Mouse (Mus musculus) ES-CJ7 (cell line): ENCODE data around the gene Tmem115.

Source experiments
- DNase-seq: peaks from one replicate; pipeline ENCODE4 v3.0.0; 2011; ENCODE audit warnings: low read depth, low spot score

Tmem115 gene

GRCm38 (mm10) chr9:107533791-107534407 is at the start of gene Tmem115:
Gene Tmem115 (plus strand): TSS chr9:107533945.
- DNase-seq = peak; percentile 99

DNA sequence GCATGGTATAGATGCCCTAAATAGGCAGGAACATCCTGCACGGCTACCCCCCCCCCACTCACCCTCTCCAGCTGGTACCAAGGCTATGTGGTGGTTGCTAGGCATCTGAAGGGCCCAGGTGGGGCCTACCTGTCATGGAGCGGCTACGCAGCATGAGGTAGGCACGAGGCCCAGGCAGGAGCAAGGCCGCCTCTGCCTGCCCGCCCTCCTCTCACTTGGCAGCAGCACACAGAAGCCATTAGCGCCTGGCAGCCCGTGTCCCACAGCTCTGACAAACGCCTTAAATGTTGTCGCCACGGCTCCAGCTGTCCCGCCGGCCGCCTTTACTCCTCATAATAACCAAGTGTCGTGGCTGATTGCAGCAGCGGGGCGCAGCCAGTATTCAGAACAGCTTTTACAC is 49.4 kb upstream of the Tmem115 start:
- DNase-seq = no peak

DNA sequence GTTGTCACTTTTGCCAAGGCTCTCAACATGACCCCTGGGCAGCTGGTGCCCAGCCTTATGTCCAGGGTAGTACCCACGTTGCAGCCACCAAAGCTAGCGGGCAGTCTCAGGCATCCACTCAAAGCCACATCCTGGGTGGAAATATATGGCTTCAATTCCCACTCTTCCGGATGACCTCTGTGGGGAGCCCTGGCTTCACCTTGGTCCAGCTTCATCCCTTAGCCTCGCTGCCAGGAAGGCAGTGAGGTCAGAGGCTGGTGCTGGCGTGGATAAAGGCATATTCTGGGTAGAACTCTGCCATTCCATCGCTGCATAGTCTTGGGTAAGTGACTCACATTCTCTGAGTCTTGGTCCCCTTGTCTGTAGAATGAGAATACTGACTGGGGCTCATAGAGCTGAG is 49.0 kb upstream of the Tmem115 start:
- DNase-seq = no peak

DNA sequence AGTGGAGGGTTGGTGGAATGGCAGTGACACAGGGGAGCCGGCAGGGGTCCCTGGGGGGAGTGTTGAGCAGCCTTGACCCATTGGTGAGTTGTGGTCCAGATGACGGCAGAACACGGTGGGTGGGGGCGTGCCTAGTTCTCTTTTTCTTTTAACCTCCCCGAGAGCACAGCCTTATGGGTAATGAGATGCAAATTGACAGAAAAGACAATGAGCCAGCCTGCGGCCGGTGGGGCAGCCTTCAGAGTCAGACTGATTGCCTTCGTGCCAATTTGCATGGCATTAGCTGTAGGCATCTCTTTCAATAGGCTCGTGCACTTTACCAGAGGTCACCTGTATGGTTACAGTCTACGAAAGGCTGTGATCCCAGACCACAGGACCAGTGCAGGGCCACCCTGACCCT is 47.7 kb upstream of the Tmem115 start:
- DNase-seq = peak; percentile 78

GRCm38 (mm10) chr9:107486507-107487225 is 47.1 kb upstream of the Tmem115 start:
- peak; percentile 67 for DNase-seq

GRCm38 (mm10) chr9:107490146-107490545 is 43.6 kb upstream of the Tmem115 start:
- no peak for DNase-seq

- no peak for DNase-seq
These were observed 43.1 kb upstream of the Tmem115 start for GRCm38 (mm10) chr9:107490625-107491024.

DNA sequence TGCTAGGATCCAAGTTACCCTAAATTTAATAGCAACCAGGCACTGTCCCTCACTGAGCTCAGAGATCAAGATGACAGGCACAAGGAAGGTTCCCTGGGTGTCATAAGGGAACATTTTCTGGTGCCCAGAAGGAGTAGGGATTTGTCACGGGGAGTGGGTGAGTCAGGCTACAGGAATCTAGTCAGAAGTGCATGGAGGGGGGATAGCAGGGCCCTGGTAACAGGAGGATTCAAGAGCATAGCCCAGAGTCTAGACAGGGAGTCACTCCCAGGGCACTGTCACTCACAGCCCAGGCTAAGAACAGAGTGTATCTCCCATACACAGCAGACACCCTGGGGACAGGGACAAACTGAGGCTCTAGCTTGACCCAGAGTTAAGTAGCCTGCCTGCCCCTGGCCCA is 40.2 kb upstream of the Tmem115 start:
- no peak for DNase-seq

GRCm38 (mm10) chr9:107494238-107494637 is 39.5 kb upstream of the Tmem115 start:
- no peak for DNase-seq

- DNase-seq = no peak
These were observed 37.4 kb upstream of the Tmem115 start for GRCm38 (mm10) chr9:107496359-107496758.

DNA sequence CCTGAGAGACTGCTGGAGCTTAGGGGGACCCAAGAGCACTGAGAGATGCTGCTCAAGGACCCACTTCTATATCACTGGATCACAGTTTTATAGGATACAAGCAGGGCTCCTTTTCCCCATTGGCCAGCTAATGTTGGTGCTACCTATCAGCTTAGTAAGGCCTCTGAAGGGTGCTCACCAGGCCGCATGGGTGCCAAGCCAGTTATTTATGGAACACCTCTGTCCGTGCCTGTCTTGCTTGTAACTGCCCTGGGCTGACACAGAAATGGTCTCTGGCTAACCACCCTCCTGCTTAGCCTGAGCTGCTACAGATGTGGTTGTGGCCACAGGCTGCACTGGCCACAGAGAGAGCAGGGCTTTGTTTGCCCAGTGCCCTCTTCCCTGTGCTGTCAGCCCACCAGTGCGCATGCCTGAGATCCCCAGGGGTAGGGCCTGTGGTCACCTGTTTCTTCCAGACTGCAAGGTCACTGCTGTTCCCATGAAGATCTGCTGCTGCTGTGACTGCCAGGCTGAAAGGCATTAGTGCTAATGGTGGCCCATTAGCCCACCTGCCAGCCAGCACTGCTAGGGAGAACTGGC is 32.9 kb upstream of the Tmem115 start:
- no peak for DNase-seq

DNA sequence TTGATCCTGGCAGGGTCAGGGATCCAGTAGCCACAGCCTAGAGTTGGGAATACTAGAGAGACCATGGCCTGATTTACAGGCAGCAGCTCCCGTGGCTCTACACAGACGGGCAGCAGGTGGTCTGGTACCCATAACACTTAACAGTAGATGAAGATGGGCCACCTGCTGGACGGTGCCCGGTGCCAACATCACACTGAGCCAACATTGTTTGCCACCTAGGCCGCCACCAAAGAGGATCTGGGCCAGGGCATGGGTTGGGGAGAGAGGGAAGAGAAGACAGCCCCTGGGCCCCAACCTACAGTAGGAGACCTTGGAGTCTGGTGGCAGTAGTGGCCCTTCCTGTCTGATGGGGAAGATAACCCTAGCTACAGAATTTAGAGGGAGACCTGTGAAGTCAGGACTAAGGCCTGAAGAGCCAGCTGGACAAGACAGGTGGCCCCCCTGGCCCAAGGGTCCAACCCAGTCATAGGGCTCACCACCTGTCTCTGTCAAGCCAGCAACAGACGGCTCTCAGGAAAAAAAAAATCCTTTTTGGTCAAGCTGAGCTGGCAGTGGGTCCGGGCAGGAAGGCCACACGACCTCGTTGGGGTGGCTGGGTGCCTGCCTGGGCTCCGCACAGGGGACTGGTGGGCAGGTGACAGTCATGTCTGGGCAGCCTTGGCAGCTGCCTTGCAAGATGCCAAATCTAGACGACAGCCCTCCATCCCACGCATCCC is 31.5 kb upstream of the Tmem115 start:
- DNase-seq = no peak

DNA sequence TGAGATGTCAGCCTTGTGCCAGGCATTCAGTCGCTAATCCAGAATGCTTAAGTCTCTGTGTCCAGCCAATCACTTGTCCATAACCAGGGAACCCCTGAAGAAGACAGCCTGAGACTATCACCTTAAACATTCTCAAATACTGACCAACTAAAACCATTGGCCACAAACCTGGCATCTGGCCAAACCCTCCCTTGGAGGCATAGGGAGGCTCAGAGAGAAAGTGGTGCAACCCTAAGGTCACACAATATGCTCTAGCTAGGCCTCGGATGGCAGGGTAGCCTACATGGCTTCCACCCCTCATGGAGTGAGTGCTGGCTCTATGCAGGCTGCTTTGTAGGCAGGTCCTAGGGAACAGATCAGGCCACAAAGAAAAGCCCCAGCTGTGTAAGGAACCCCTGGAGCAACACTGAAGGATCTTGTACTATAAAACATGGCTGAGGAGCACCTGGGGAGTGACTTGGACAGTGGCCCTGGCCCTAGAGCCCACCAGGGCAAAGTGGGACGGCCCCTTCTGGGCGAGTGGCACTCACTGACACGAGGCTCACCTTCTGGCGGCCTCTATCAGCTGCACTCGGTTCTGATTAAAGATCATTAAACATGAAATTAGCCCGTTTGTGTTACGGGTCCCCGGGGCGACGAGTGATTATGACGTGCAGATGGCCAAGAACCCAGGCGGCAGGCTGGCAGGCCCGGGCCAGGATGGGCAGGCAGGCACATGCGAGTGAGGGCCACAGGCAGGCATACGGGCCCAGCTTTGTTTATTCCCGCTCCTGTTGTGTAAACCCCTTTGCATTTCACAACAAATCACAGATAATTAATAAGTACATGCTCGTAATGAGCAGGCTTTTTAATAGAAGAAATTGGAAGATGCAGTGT is 28.8 kb upstream of the Tmem115 start:
- no peak for DNase-seq

DNA sequence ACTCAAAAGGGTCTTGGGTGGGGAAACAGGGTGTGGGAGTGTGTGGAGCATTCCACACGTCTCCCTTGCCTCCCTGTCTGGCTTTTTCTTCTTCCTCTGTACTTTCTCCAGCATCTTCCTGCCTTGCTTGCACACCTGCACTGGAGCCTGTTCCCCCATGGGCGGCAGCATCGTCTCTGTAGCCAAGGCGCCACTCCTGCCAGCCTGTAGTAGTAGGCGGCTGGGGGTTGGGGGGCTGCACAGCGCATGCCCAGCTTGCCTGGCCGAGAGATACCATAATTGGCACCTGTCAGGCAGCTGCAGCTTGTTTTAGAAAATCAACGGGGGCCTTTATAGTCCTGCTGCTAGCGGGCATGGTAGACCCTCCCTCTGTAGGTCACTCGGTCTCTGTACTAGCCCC is 25.5 kb upstream of the Tmem115 start:
- DNase-seq = peak; percentile 26

DNA sequence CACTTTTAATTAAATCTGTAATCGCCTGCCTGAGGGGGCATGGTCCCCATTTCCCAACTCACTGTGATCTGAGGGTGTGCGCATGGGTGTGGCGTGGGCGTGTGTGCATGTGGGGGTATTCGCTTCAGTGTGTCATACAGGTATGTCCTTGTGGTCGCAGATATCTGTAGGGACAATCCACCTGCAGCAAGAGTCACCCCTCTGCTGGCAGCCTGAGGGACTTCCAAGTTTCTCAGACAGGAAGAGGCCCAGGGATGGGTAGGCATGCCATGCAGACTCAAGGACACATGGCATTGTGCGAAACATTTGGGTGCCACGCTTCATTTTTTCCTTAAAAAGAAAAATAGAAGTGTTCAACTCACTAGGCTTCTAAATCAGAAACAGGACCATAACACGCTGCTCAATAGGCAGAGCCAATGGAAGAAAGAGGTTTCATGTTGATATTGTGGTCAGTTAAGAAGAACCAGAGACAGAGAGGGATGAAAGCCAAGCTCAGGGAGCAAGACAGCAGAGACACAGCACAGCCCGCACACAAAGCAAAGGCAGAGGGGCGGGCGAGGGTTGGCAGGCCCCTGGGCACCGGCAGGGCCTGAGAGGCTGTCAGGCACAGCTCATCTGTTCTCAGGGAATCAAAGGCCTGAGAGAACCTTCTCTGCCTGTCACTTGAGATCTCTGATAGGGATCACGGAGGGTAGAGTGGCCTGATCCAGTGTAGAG is 23.2 kb upstream of the Tmem115 start:
- DNase-seq = no peak

DNA sequence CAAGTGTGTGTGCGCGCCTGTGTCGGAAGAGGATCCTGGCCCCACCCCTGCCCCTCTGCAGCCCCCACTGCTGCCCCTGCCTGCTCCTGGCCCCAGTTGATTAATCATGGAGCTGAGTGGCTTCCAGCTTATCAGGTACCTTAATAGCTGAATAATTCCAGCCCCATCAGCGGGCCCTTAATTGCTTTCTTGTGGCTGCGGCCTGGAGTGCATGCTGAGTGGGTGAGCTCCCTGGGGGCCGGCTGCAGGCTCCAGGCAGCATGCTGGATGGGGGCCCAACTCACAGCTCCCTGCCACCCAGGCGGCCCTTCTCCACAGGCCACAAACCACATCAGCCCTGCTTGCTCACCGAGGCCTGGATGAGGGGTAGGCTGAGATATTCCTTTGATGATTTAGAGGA is 22.3 kb upstream of the Tmem115 start:
- DNase-seq = no peak

GRCm38 (mm10) chr9:107512326-107512725 is 21.4 kb upstream of the Tmem115 start:
- no peak for DNase-seq

GRCm38 (mm10) chr9:107514303-107514955 is 19.3 kb upstream of the Tmem115 start:
- peak; percentile 78 for DNase-seq

DNA sequence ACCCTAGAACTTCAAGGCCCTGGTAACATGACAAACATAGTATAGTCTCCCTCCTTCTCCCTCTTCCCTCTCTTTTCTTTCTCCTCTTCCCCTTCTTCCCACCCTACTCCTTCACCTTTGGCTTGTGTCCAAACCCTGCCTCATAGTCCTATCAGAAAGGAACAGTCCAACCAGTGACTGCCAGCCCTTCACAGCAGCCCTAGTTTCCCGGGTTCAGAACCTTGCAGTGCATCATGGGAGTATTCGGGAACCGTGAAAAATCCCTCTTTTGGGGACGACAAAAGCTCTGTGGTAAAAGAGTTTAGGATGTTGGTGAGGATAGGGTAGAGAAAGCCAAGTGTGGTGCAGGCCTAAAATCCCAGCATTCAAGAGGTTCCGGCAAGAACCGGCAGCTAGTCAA is 13.4 kb upstream of the Tmem115 start:
- DNase-seq = no peak

DNA sequence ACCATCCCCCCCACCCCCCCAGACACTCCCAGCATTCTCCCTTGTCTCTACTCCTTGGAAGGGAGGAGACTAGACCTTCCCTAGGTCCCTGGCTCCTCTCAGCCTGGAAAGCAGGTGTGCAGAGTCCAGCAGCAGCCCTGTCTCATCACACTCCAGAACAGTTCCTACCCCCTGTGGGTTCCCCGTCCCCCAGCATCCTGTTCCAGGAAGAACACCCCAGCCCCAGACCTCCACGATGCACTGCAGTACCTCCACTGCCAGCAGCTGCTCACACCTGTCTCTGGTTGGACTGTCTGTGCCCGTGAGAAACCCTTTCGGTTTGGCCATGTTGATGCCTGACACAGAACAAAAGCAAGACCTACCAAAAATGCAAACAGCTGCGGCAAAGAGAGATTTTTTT is 12.6 kb upstream of the Tmem115 start:
- peak; percentile 73 for DNase-seq
